Mouse (Mus musculus): ENCODE data around the gene Ankrd53.
A peak's percentile ranks its signal among the peaks of the same experiment; 100 is the strongest.

Gene Ankrd53

DNA sequence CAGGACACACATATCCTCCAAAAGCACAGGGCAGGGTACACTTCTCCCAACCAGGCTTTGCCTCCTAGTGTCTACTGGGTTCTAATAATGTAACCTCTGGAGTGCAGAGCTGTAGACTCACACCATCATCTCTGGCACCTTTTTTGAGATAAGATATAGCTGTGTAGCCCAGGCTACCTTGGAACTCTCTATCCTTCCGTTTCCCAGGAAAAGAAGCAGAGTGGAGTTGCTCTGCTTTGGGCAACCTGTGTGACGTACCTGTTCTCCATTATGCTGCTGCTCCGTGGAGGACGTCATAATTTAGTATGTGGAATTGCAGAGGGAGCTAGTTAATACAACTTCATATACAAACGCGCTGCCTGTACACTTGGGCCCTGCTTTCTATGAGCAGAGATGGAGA lies at the start of gene Ankrd53:
Ankrd53 (plus strand) TSS at position 301 of the 400 bp plus-strand sequence.
- no peak for DNase-seq (ENCODE audit: low read depth, low spot score)

DNA sequence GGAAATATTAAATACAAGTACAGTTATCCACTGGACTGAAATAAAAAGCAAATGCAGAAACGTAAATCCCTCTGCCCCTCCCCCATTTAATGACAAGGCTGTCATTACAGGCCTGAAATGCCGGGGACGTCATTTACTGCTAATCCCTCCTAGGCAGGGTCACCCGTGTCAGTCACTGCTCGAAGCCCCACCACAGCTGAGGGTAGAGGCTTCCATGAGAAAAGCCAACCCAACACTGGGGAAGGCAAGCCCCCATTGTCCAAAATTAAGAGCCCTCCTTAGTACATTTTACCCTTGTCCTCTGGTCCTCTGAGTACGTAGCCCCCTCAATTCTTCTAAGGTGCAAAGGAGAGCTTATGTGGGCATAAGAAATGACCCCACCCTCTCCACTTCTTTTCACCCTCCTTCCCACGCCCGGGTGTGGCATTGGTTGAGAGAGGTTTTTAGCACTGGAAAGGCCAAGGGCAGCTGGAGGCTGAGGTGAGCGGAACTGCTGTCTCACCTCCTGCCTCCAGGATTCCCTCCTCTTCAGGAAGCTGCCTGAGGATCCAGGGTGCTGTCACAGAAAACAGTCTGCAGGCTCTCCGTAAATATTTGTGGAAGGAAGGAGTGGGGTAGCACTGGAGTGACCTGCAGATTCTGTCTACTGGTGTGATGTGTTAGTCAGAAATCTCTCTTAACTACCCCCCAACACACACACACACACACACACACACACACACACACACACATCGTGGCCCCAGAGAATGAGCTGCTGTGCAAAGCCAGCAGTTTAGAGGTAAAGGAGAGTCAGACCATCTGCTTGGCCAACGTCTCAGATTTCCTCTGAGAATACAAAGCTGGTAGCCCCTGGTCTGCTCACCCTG lies 48.9 kb upstream of the Ankrd53 start:
- DNase-seq (ENCODE audit: low read depth, low spot score) = no peak

DNA sequence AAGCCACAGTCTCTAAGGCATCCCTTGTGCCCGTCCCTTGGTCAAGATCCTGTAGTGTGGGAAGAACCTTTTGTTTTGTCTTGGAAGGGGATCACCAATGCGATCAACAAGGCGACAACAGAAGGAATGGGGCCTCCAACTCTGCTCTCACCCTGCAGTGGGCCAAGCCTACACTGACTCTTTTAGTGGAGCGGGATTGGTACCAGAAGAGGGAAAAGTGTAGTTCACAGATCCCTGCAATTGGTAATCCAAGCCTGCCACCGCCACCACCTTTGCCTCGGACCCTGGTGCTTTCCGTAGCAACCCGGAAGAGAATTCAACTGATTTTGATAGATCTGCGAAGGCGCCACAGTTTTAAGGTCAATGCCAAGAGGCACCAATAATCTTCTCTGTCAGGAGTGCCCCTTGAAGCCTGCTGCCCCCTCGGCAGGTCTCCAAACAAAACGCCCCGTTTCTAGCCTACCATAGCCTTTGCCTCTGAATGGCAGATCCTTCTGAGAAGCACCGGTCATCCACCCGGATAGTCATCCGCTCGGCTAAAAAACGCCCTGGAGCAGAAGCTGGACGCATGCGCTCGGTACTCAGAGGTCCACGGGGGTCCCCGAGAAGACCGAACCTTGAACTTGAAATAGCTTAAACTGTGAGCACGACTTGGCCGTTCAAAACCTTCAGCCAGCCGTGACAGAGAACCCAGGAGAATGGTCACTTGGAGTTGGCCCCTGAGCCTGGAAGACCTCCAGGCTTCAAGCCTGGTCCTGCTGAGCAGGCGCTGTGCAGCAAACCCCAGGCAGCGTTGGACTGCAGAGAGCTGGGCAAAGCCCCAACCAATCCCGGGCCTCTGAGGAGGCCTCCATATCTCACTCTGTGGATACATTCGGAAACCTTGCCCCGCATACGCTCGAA lies 48.0 kb upstream of the Ankrd53 start:
- no peak for DNase-seq (ENCODE audit: low read depth, low spot score)

DNA sequence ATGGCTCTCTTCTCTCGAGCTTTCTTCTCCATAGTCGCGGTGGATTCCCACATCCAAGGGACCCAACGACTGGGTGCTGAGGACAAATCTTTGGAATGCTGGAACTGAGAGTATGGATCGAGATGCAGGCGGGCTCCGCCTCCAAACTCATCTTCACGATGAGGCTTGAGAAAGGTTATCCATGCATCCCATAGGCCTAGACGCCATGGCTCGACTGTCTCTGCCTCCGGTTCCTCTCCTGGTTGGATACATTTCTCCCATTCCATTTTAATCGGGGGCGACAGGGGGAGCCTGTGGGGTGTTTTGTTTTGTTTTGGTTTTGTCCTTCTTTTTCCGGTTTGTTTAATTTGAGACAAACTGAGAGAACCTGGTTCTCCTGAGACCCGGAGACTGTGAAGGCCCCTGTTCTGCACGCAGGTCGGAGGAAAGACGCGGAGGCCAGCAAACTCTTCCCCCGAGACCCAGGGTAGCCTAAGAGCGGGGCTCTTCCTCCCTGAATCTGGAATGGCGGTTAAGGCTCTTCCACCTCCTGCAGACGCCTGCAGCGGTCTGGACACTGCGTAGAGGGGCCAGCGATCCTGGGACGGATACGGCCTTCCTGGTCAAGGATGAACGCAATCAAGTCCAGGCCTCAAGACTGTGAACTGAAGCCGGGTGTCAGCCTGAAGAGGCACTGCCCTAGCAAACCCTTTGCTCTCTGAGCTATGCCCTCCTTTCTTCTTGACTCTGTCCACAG lies 46.8 kb upstream of the Ankrd53 start:
- DNase-seq (ENCODE audit: low read depth, low spot score) = no peak

DNA sequence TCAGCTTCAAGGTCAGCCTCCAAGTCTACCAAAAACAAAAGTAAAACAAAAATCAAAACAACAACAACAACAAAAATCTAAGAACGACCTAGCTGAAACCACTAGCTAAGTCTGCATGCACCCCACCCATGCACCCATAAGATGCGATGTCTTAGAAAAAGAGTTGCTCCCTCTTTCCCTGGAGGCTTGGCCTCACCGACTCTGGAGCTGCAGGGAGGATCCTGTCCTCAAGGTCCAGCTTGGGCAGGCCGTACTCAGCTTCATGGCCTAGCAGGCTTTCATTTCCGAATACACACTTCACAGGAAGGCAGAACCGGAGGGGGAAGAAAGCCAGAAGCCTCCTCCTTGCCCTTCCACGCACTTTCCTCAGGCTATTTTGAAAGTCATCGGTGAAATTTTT lies 45.4 kb upstream of the Ankrd53 start:
- no peak for DNase-seq (ENCODE audit: low read depth, low spot score)

DNA sequence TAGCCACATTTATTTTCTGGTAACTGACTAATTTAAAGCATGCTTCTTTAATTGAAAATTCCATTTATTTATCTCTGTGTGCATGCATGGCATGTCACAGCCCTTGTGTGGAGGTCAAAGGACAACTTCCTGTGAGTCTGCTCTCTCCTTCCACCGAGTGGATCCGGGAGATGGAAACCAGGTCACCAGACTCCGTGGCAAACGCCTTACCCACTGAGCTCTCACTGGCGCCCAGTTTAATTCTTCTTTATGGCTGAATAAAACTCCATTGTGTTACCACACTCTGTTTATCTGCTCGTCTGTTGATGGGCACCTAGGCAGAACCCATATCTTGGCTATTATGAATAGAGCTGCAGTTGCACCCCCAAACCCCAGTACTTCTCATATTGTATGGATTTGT lies 39.9 kb upstream of the Ankrd53 start:
- DNase-seq (ENCODE audit: low read depth, low spot score) = no peak

DNA sequence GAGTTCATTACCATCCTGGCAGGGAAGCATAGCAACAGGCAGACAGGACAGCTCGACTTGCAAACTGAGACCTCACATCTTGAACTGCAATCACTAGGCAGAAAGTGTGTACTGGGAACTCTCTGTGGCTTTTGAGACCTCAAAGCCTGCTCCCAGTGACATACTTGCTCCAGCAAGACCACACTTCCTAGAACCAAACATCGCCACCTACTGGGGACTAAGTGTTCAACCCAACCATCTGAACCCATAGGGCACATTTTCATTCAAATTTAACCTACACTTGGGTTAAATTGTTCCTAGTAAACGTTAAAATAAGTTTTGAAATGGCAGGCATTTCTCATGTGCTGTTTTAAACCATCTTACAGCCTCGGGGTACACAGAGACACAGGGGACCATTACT lies 35.3 kb upstream of the Ankrd53 start:
- no peak for DNase-seq (ENCODE audit: low read depth, low spot score)

DNA sequence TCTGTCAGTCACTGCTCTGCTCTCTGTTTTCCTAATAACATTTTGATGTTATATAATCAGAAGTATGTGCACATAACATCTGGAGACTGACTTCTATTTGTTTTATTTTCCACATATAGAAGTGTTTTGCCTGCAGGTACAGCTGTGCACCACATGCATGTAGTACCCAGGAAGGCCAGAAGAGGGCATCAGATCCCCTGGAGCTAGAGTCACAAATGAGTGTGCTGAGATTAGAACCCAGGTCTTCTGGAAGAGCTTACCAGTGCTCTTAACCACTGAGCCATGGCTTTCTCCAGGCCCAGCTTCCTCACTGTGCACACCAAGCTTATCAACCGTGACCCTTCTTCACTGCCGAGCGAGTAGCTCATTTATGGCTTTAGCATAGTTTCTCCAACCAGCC lies 34.0 kb upstream of the Ankrd53 start:
- peak; percentile 11 for DNase-seq (ENCODE audit: low read depth, low spot score)

DNA sequence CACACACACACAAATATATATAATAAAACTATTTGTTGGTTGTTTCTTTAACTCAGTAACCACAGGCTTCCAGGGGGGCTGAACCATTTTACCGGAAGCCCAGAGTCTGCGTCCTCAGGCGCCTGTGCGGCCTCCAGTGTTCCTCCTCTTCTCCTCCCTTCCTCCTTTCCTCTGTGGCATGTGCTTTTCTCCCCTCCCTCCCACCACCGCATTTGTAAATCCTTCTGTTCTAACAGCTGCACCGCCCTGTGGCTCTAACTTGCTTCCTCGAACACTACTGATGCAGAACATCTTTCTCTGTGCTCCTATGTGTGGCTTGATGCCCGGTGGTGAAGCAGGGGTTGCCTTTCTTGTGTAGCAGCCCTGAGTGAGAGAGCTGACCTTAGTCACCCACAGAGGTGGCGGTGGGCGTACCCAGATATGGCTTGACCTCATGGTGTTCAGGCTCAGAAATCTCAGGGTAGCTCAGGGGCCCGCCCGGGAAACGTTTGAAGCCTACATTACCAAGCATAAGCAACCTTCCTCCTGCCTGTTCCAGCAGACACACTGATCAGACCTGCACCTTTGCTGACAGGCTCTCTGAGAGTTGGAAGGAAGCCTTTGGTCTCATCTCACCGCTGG lies 33.0 kb upstream of the Ankrd53 start:
- peak; percentile 25 for DNase-seq (ENCODE audit: low read depth, low spot score)

DNA sequence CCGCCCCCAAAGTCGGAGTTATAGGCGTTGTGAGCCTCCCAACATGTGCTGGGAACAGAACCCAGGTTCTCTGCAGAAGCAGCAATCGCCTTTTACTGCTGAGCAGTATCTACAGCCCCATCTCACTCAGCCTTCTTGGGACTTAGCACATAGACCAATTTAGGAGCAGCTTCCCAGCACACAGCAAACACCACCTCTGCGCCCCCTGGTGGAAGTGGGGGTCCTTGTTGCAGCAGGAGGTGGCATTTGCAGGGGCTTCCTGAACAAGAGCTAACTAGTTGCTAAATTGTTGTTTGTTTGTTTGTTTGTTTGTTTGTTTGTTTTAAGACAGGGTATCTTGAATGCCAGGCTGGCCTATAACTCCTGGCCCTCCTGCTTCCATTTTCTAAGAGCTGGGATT lies 31.3 kb upstream of the Ankrd53 start:
- peak; percentile 59 for DNase-seq (ENCODE audit: low read depth, low spot score)

DNA sequence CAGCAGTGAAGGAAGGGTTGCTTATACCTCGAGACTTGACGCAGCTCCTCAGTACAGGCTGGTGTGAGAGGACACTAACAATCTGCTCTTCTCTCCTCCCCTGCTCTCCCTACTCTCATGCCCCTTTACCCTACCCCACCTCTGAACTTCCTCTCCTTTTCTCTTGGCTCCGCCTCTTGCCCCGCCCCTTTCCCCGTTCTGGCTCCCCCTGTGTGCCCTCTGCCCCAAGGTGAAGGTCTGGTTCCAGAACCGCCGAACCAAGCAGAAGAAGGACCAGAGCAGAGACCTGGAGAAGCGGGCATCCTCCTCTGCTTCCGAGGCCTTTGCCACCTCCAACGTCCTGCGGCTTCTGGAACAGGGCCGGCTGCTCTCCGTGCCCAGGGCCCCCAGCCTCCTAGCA lies 25.1 kb upstream of the Ankrd53 start:
- DNase-seq (ENCODE audit: low read depth, low spot score) = no peak

DNA sequence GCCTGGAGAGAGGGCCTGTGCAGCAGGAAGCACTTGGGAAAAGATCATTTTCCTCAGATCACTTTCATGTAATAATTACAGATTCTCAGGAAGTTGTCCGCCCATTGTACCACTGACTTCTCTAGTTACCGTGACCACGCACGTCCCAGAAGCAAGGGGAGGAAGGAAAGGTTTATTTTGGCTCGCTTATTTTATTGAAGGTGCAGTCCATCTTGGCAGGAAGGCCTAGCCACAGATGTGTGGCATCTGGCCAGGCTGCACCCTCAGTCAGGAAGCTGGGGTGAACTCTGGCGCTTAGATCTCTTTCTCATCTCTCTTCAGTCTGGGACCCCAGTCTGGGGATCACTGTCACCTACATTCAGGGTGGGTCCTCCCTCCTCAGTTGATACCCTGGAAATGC lies 23.8 kb upstream of the Ankrd53 start:
- DNase-seq (ENCODE audit: low read depth, low spot score) = no peak

DNA sequence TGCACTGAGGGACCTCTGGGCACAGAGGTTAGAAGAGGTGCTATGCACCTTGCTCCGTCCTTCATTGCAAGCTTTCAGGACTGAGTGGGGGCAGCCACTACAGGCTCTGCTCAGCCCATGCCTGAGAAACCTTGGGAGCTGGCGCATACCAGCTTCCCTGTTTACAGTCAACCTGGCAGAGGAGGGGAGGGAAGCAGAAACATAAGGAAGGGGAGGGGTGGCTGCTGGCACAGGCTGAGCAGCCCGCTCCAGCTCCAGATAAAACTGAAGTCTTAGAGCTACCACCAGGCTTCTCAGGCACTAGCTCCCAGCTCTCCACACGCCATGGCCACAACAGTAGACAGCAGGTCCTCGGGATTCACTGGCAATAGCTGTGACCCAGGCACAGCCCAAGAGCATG lies 19.7 kb upstream of the Ankrd53 start, which contains the start of gene Atp6v1b1:
Atp6v1b1 (plus strand) TSS at position 230 of the 400 bp plus-strand sequence.
- DNase-seq (ENCODE audit: low read depth, low spot score) = no peak

DNA sequence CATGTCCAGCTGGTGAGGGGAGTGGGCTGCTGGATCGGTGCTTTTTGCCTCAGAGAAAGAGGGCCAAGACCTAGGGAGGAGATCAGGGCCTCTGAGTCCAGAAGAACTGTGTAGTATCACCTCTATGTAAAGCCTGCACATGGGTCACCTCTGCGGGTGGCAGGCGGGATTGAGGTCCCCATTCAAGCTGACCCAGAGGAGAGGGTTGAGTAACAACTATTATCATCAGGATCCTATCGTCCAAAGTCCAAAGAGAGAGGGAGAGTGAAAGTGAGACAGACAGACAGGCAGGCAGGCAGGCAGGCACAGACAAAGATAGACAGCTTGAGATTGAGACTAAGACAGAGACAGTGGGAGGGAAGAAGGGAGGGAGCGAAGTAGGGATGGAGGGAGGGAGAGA lies 19.2 kb upstream of the Ankrd53 start:
- DNase-seq (ENCODE audit: low read depth, low spot score) = no peak

DNA sequence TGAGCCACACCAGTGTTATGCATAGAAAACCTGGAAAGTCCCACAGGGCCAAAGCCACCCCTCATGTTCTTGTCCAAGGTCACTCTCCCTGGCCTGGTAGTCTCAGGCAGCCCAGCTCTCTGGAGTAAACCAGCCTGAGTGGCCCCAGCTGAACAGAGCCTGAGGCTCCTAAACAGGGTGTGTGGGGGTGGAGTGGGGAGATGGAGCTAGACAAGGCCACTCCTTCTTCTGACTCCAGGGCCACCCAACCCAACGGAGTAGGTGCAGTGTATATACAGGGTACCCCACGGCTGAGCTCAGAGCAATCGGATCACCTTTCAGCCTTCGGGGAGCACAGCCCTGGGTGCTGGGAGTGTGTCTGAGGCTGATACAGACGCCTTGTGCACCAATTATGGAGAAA lies 18.3 kb upstream of the Ankrd53 start:
- DNase-seq (ENCODE audit: low read depth, low spot score) = no peak

DNA sequence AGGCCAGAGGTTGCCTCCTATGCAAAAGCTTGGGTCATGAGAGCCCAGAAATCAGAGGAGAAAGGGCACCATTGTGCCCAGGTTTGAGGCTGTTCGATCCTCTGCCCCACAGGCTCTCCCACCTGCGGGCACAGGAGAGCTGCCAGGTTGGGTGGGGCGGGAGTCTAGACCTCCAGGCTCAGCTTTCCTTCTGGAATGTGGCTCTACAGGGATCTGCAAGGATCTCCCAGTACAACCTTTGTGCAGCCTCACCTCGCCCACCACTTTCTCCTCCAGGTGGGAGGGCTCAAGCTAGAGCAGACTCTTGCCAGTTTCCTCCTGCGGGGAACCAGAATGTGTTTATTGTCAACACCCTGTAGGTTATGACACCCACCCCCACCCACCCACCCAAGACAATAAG lies 17.9 kb upstream of the Ankrd53 start:
- DNase-seq (ENCODE audit: low read depth, low spot score) = no peak

DNA sequence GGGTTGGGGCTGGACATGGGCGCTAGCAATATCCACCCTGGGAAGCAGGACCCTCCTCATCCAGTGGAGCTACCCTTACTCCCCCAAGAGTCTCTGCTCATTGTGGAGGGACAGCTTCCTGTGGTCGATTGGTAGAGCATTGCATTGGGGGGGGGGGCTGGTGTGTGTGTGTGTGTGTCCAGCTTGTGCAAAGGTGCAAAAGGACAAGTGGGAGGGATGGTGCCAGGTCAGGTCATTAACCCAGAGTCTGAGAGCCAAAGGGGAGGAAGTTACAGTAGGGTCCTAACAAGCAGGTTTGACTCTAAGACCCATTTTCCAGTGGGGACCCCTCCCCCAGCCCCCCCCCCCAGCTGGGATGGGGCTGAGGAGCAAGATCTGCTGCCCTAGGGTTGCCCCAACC lies 17.0 kb upstream of the Ankrd53 start:
- DNase-seq (ENCODE audit: low read depth, low spot score) = no peak

DNA sequence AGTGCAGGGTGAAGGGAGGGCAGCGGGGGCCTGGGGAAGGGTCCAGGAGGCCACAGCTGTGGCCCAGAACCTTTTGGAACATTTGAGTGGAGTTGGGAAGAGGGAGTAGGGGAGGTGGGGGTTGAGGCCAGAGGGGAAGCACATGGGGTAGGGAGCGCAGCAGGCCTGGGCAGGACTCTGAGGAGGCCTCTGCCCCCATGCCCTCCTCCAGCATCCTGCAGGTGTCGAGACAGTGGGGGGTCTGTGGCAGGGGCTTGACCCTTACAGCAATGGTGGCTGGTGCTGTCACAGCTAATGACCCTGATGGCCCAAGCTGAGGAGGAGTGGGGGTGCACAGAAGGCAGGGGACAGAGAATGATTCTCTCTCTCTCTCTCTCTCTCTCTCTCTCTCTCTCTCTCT lies 13.2 kb upstream of the Ankrd53 start:
- no peak for DNase-seq (ENCODE audit: low read depth, low spot score)

DNA sequence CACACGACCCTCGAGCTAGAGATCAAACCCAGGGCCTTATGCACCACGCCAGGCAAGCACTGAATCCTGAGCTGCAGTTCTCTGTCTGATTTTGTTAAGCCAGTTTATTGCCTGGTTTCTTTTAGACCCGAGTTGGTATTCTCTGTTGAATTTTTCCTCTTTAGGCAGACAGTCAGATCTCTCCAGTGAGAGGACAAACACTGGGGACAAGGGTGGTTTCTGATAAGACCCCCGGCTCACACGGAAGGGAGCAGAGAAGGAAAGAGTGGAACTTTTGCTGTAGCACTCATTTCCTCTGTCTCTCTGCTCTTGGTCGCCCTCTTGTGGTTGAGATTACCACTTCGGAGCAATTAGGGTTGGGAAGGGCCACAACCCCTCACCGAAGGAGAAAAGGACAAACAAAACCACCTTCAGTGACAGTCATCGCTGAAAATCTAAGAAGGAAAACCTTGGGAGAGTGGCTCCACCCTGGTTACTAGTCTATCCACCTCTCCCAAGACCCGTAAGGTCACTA lies 12.2 kb upstream of the Ankrd53 start:
- DNase-seq (ENCODE audit: low read depth, low spot score) = peak; percentile 47

DNA sequence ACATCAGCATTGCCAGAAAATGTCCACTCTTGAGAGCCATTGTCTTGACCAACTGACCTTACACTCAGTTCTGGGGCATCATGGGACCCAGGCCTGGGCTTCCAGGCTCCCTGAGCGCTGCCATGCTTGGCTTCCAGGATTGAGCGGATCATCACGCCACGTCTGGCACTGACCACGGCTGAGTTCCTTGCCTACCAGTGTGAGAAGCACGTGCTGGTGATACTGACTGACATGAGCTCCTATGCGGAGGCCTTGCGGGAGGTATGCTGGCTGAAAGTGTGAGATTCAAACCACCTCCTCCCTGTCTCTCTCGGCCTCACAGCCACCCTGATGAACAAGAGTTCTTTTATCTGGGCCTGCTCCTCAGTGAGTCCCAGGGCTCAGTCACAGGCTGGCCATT lies 6.4 kb upstream of the Ankrd53 start:
- DNase-seq (ENCODE audit: low read depth, low spot score) = no peak

DNA sequence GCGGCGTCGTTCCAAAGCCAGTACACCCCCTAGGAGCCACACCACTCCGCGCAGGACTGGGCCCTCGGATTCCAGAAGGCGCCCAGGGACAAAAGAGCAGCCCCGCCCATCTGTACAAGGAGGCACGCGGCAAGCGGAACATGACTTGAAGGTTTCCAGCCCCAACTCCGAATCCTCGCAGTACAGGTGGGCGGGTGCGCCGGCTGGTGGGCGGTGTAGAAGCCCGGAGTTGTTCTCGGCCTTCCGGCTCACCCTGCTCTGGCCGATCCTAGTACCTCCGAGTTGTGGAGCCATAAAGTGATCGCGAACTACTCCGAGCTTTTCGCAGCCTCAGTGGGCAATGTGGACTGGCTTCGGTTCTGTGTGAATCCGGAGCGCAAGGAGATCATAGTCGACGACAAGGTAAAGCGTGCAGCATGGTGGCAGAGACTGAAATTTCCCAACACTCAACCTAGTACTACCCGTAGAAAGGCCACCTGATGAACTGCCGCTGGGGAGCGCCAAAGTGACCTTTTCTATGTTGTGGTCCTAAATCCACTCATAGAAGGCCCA lies 512 bp downstream of the Ankrd53 start:
- no peak for DNase-seq (ENCODE audit: low read depth, low spot score)

All from brain, adult 2 months (tissue).